Mouse (Mus musculus) heart, postnatal 14 days (tissue): ENCODE data around the gene Ddx20. TPM values are rescaled to one million over a fixed set of nuclear protein-coding genes. Genes with fewer than 3 reads are reported as not detected.

Experiments
- DNase-seq, 2 experiments: peaks; one replicate each; pipeline ENCODE4 v3.0.0; 2021 to 2022
- intact Hi-C: fragments of 180-260 bp; cut with DNase I; formaldehyde crosslinking; loops from one replicate; pipeline ENCODE4 v1.15.1; 2025
- total RNA-seq, 2 experiments: library from RNA; stranded (reverse); gene quantifications; 2 replicates each; pipeline ENCODE4 v1.2.3; 2021

Gene Ddx20
- total RNA-seq, 2 experiments from 2014 or later = 11.2 to 12.7 TPM

DNA sequence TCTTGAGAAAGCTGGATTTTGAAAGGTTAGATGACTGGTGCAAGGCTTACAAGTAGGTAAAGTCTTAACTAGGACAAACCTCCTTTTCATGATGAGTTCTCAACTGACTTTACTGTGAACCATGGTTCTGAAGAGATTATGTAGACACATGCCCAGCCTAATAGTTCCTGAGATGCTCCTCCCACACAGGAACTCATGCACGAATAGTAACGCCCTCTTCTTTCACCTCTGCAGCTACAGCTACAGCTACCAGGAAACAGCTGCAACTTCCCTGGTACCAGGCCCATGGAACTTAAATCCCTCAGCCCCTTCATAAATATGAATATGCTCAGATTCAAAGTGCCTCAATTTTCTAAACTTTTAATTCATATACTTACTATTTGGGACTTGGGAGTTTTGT, 11.4 kb downstream of the Ddx20 start:
- intact Hi-C loops = loop anchor here (10.0 kb wide), 1 partner anchor 769 kb away; no protein-coding TSS in a partner anchor
- no peak for DNase-seq

DNA sequence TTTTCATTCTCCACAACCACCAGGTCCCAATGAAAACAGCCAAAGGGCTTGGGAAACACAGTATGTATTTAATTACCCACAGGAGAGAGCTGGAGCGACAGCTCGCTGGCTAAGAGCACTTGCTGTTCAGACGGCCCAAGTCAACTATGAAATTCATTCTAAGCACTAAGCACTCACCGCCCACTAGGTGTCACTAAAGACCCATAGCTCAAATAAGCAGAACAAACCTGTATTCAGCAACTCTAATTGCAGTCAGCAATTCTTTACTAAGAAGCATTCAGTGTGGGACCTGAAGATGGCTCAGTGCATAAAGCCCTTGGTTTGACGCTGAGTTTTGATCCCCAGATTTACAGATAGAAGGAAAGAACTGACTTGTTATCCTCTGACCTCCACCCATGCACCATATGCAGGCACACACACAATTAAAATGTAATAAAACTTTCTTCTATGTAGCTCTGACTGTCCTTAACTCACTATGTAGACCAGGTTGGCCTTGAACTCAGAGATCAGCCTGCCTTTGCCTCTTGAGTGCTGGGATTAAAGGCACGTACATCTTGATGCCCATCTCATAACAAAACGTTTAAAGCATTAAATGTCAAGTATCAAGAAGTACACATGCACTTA, 12.7 kb downstream of the Ddx20 start:
- intact Hi-C loops = loop anchor here (1.0 to 10.0 kb wide), 3 partner anchors 52 to 770 kb away; no protein-coding TSS in a partner anchor
- DNase-seq = peak; percentile 58 to 77

DNA sequence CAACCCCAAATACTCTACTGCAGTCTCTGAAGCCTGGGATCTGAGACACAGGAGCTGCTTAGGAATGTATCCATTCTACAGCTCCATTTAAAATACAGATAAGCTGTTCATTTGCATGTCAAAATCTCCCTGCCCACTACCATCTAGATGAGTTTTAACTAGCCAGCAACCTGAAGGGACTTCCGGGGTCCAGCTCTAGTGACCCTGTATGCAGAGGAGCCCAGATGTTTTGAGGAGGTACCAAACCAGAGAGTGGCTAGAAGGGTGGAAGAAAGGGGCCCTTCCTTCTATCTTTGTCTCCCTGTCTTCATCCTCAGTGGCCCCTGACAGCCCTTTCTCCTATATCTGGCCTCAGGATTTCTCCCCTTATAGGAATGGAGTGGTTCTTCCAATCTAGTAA, 16.6 kb downstream of the Ddx20 start:
- no peak for DNase-seq
- intact Hi-C loops = loop anchor here (10.0 kb wide), 1 partner anchor 774 kb away; no protein-coding TSS in a partner anchor

GRCm38 (mm10) chr3:105669776-105670175, 17.6 kb downstream of the Ddx20 start:
- intact Hi-C loops = loop anchor here (10.0 kb wide), 1 partner anchor 775 kb away; no protein-coding TSS in a partner anchor

GRCm38 (mm10) chr3:105668161-105668560, 19.2 kb downstream of the Ddx20 start:
- DNase-seq = no peak
- intact Hi-C loops = no loop called here

More at GRCm38 (mm10) chr3:105669776-105670175, 17.6 kb downstream of the Ddx20 start:
- no peak for DNase-seq

DNA sequence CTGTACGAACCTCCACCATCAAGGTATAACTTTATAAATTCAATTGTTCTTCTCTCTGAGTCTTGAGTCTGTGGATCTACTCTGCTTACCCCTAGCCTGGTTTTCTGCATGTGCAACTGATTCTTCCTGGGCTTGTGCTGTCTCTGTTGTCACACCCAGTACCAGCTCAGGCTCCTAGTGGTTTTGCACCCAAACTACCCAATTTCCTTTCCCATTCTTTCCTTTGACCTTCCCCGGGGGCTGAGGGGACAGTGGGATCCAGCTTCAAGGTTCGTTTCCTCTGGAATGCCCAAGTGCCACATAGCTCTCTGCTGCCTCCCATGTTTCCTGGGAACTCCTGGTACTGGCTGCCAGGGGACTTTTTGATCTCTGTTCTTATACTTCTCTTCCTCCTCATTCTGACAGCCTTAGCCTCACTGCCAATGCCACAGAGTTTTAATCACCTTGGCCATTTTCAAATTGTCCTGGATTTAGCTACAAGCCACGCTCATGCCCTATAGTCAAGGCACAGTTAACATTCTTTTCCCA, 20.3 kb downstream of the Ddx20 start:
- intact Hi-C loops = no loop called here
- no peak for DNase-seq

GRCm38 (mm10) chr3:105665105-105665765, 22.1 kb downstream of the Ddx20 start:
- intact Hi-C loops = no loop called here
- DNase-seq = no peak

DNA sequence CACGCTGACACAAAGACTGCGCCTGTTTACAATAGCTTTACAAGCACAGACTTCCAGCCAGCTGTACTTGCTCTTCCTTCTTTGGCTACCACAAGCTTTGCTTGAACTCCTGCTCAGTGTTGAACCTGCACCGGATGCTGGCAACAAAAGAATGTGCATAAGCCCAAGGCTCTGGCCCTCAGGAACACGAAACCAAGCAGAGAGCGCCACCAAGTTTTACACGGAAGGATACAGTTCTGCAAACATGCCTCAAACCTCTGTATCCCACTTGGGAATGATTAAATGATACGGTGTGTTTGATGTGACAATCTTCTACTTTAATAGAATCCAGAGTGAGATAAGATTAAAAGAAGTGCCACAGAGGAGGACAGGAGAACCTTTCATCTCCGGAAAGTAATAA, 24.3 kb downstream of the Ddx20 start:
- intact Hi-C loops = no loop called here

GRCm38 (mm10) chr3:105660530-105660929, 26.8 kb downstream of the Ddx20 start:
- no peak for DNase-seq
- intact Hi-C loops = no loop called here

More for the DNA sequence above, 24.3 kb downstream of the Ddx20 start:
- DNase-seq = no peak

DNA sequence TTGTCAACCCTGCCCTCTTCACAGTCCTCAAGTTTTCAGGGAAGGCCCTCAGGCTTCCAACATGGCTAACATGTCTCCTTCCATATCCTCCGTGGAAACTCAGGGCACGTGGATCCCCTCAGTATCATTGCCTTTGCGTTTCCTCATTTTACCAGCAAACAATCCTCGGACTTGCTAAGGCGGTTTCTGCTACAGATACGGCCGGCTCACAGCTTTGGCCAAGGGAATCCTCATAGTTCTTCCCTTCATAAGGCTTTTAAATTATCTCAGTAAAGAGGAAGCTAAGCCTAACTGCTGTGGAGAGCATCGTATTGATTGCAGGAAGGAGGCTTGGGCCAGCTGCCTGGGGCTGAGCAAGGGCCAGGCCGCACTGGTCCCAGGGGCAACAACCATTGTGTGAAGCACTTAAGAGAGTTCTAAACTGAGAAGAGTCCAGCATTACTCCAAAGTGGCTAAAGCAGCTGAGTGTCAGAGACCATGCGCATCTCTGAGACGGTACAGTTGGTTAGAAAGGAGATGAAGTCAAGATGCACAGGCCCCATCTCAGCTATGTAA, 32.3 kb downstream of the Ddx20 start:
- intact Hi-C loops = no loop called here
- peak; percentile 29 to 42 for DNase-seq

GRCm38 (mm10) chr3:105653544-105654380, 33.6 kb downstream of the Ddx20 start:
- intact Hi-C loops = no loop called here
- DNase-seq = no peak

DNA sequence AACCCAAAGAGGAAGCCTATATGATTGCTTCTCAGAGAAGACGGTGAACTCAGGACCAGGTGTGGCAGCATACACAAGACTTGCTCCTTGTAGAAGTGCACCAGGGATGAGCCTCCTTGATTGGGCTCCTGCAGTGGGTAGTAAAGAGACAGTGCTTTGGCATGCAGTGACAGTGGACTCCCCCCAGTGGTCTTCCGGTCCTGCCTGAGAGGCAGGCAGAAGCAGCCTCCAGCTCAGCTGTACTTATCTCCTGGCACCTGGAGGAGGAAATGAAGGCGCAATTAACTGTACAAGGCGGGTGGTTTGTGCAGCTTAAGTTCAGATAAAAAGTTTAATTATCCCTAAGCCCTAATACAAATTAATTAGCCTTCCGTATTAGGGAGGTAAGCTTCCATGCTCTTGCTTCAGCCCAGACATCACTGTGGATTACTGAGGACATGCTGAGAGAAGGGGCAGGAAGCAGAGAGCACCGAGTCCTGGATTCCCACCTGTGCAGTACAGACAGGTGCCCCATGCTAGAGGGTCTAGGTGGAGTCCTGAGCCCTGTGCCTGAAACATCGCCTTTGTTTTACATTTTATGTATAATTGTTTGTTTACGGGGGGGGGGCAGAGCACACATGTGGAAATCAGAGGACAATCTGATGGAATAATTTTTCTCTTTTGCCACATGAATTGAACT, 38.3 kb downstream of the Ddx20 start:
- DNase-seq = no peak
- intact Hi-C loops = loop anchor here (10.0 kb wide), 1 partner anchor 484 kb away; no protein-coding TSS in a partner anchor

- no peak for DNase-seq
- intact Hi-C loops = loop anchor here (5.0 to 10.0 kb wide), 2 partner anchors 479 to 526 kb away; no protein-coding TSS in a partner anchor
Measured at GRCm38 (mm10) chr3:105643566-105643965, 43.8 kb downstream of the Ddx20 start.

DNA sequence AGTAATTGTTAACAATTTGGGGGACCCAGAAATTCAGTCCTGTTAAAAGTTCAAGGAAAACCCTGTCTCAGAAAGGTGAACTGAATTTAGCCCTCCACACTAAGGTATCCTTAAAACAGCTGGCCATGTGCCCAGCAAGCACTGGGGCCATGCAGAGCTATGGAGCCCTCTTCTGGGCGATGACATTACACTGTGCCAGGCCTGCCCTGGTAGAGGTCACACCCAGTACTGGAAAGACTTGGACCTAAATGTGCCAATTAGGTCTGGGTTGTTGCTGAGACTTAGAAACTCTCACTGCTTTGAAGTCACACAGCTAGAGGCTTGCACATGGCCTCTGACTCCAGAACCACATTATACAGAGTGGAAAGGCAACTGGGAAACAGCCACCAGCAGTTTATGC, 45.2 kb downstream of the Ddx20 start:
- peak; percentile 56 to 72 for DNase-seq
- intact Hi-C loops = loop anchor here (1.0 to 10.0 kb wide), 3 partner anchors 192 to 525 kb away; no protein-coding TSS in a partner anchor

- DNase-seq = no peak
- intact Hi-C loops = no loop called here
Measured at GRCm38 (mm10) chr3:105633021-105633420, 54.4 kb downstream of the Ddx20 start.

- intact Hi-C loops = no loop called here
- DNase-seq = no peak
Measured at GRCm38 (mm10) chr3:105632296-105632695, 55.1 kb downstream of the Ddx20 start.
